Mouse (Mus musculus): ENCODE data around the gene Fbxo10. TPM values are rescaled to one million over a fixed set of nuclear protein-coding genes. Genes with fewer than 3 reads are reported as not detected.

Fbxo10 gene
- 11.6 and 13.3 TPM in 2 replicates for polyA plus RNA-seq (2014; fragmentation: Nextera tagmentation; extraction: Ambion mirVana)

GRCm38 (mm10) chr4:45084021-45084894 lies at the start of gene Fbxo10:
TSS of gene Fbxo10 (minus strand) at chr4:45084604.
- no peak for TF ChIP-seq CTCF (IDR thresholded peaks at IDR 0.05; ENCODE audit: low read depth)
- Histone ChIP-seq H3K4me2 (peak within 1 kb of the TSS; percentile 79), H3K9ac (peak within 1 kb of the TSS; percentile 90), H3K27me3 (ENCODE audit: insufficient read depth, low read length) (no peaks in the 10 kb centered on the region), H3K27ac (ENCODE audit: low read depth) (peak within 1 kb of the TSS; percentile 84), H3K4me3 (ENCODE audit: low read depth, low read length) (peak within 1 kb of the TSS; percentile 84), H3K9me3 (ENCODE audit: low read depth, low read length) (no peaks in the 10 kb centered on the region), H3K4me1 (ENCODE audit: insufficient read depth) (peaks cover 4% of the 10 kb centered on the region; the same call in 1 of the 2 replicates), H3K36me3 (ENCODE audit: insufficient read depth) (no peaks in the 10 kb centered on the region)
- WGBS: under 1% methylated on average over 76 of the region's 77 CpGs
- ATAC-seq (ENCODE audit: insufficient read depth): peak; percentile 96
- DNase-seq: peak; percentile 98

DNA sequence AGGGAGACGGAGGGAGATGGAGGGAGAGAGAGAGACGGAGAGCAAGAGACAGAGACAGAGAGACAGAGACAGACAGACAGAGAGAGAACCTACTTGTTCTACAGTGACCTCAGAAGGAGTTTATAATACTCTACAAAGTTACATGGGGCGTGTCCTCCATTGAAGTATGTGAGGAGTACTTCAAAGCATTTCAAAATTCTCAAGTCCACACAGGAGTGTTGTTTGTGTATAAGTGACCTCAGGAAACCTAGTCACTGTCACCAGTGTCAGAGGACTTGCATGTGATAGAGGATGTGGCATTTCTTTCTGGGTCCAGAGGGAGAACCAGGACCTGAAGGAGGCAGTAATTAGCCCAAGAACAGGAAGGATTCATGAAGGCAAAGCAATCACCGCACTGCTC lies 46.6 kb upstream of the Fbxo10 start:
- WGBS: 53% methylated on average over 4 of the region's 4 CpGs

DNA sequence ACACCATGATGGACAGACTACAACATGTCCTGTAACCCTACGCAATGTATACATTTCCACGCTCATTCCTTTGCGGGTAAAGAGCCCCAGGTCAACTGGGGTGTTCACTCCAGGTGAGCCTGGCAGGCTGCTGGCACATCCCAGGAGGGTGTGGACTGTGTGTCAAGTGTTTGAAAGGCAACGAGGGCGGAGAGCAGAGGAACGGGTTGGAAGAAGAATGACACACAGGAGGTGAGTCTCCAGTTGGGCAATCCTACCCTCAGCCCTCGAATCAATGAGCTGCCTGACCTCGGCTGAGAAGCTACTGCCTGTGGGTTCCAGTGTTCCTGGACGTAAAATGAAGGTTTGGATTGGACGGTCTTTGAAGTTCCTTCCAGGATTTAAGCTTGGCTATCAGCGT lies 36.9 kb upstream of the Fbxo10 start:
- ATAC-seq (ENCODE audit: insufficient read depth) (no peak), DNase-seq (no peak)
- Histone ChIP-seq H3K36me3 (ENCODE audit: insufficient read depth) (no peaks in the 10 kb centered on the region), H3K4me1 (ENCODE audit: insufficient read depth) (no peaks in the 10 kb centered on the region), H3K27me3 (ENCODE audit: insufficient read depth, low read length) (no peaks in the 10 kb centered on the region), H3K9me3 (ENCODE audit: low read depth, low read length) (no peaks in the 10 kb centered on the region), H3K9ac (no peak overlapping the region), H3K4me3 (ENCODE audit: low read depth, low read length) (no peak overlapping the region), H3K27ac (ENCODE audit: low read depth) (no peak overlapping the region), H3K4me2 (no peak overlapping the region)
- TF ChIP-seq CTCF (IDR thresholded peaks at IDR 0.05; ENCODE audit: low read depth): no peak
- 75% methylated on average over 11 of the region's 11 CpGs for WGBS

More for the DNA sequence above, 46.6 kb upstream of the Fbxo10 start:
- DNase-seq (no peak), ATAC-seq (ENCODE audit: insufficient read depth) (no peak)
- H3K4me1 ChIP-seq (ENCODE audit: insufficient read depth): no peaks in the 10 kb centered on the region
- TF ChIP-seq CTCF (IDR thresholded peaks at IDR 0.05; ENCODE audit: low read depth): no peak
- H3K27ac ChIP-seq (ENCODE audit: low read depth): no peak overlapping the region
- no peaks in the 10 kb centered on the region for H3K27me3 ChIP-seq (ENCODE audit: insufficient read depth, low read length)
- no peaks in the 10 kb centered on the region for H3K9me3 ChIP-seq (ENCODE audit: low read depth, low read length)
- H3K4me3 ChIP-seq (ENCODE audit: low read depth, low read length): no peak overlapping the region
- no peaks in the 10 kb centered on the region for H3K36me3 ChIP-seq (ENCODE audit: insufficient read depth)
- no peak overlapping the region for H3K4me2 ChIP-seq
- no peak overlapping the region for H3K9ac ChIP-seq

GRCm38 (mm10) chr4:45108456-45109110 lies 24.2 kb upstream of the Fbxo10 start:
- Histone ChIP-seq H3K9ac (no peak overlapping the region), H3K4me3 (ENCODE audit: low read depth, low read length) (no peak overlapping the region)

DNA sequence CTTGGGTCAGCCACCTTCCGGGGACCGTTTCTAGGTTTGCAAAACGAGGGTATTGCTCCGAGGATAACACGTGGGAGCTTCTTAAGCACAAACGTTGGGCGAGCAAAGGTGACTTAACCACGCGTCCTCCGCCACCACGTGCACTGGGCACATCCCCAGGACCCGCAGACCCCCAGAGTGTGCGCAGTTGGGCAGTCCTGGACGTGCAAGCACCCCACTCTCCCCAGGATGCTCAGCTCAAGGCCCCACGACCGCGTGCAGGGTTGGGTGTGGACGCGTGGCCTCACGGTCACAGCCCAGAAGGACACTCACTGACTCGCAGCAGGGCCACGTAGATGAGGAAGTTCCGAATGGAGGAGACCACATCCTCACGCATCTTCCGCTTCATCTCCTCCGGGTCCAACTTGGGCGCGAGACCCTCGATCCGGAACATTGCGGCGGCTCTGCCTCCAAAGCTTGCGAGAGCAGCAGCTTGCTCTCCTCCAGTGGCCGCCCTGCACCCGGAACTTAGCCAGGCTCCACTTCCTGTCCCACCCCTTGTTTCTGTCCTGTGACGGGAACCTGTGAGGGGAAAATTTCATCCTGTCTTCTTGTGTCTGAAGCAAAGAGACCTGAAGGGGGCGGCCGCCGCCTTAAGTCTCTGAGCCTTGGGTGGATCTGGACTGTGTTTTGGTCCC lies 23.3 kb upstream of the Fbxo10 start, which contains the start of gene Tomm5:
Tomm5 (minus strand) TSS at position 514 of the 677 bp plus-strand sequence.
- TF ChIP-seq CTCF (IDR thresholded peaks at IDR 0.05; ENCODE audit: low read depth): peak; percentile 76
- under 1% methylated on average over 39 of the region's 39 CpGs for WGBS
- H3K36me3 ChIP-seq (ENCODE audit: insufficient read depth): peaks cover 19% of the 10 kb centered on the region
- H3K4me1 ChIP-seq (ENCODE audit: insufficient read depth): 0 out of 2 replicates have a peak, but pooled peaks cover 3% of the 10 kb centered on the region
- ATAC-seq (ENCODE audit: insufficient read depth) (peak; percentile 98), DNase-seq (peak; percentile 96)
- H3K27ac ChIP-seq (ENCODE audit: low read depth): peak within 1 kb of the TSS; percentile 14; the same call in 1 of the 2 replicates
- H3K27me3 ChIP-seq (ENCODE audit: insufficient read depth, low read length): no peaks in the 10 kb centered on the region
- H3K4me3 ChIP-seq (ENCODE audit: low read depth, low read length): peak within 1 kb of the TSS; percentile 94
- peak within 1 kb of the TSS; percentile 87 for H3K4me2 ChIP-seq
- H3K9me3 ChIP-seq (ENCODE audit: low read depth, low read length): no peaks in the 10 kb centered on the region
- H3K9ac ChIP-seq: peak within 1 kb of the TSS; percentile 96

More at GRCm38 (mm10) chr4:45108456-45109110, 24.2 kb upstream of the Fbxo10 start:
- ATAC-seq (ENCODE audit: insufficient read depth) (no peak; the same call in 1 of the 2 replicates), DNase-seq (no peak)
- TF ChIP-seq CTCF (IDR thresholded peaks at IDR 0.05; ENCODE audit: low read depth): no peak
- H3K27me3 ChIP-seq (ENCODE audit: insufficient read depth, low read length): no peaks in the 10 kb centered on the region
- H3K4me1 ChIP-seq (ENCODE audit: insufficient read depth): 0 out of 2 replicates have a peak, but pooled peaks cover 3% of the 10 kb centered on the region
- no peaks in the 10 kb centered on the region for H3K9me3 ChIP-seq (ENCODE audit: low read depth, low read length)
- peaks cover 16% of the 10 kb centered on the region for H3K36me3 ChIP-seq (ENCODE audit: insufficient read depth)
- WGBS: 59% methylated on average over 8 of the region's 8 CpGs
- H3K27ac ChIP-seq (ENCODE audit: low read depth): no peak overlapping the region
- peak overlapping the region; percentile 87 for H3K4me2 ChIP-seq

GRCm38 (mm10) chr4:45107066-45107465 lies 22.7 kb upstream of the Fbxo10 start:
- Histone ChIP-seq H3K4me3 (ENCODE audit: low read depth, low read length) (peak overlapping the region; percentile 94), H3K36me3 (ENCODE audit: insufficient read depth) (peaks cover 19% of the 10 kb centered on the region), H3K9ac (peak overlapping the region; percentile 96), H3K27ac (ENCODE audit: low read depth) (no peak overlapping the region), H3K27me3 (ENCODE audit: insufficient read depth, low read length) (no peaks in the 10 kb centered on the region), H3K9me3 (ENCODE audit: low read depth, low read length) (no peaks in the 10 kb centered on the region), H3K4me1 (ENCODE audit: insufficient read depth) (0 out of 2 replicates have a peak, but pooled peaks cover 3% of the 10 kb centered on the region), H3K4me2 (peak overlapping the region; percentile 87)
- DNase-seq (no peak), ATAC-seq (ENCODE audit: insufficient read depth) (no peak)
- no peak for TF ChIP-seq CTCF (IDR thresholded peaks at IDR 0.05; ENCODE audit: low read depth)
- WGBS: 7% methylated on average over 4 of the region's 4 CpGs

All from lung, embryonic 14.5 days (tissue).